Mouse (Mus musculus): ENCODE measurements at regions not wholly inside any gene's neighbourhood (a gene's known extent, or its start where the extent isn't known, plus 50 kb on each side); places are given as distances from the start of the nearest gene placed in this dataset.

- TF ChIP-seq CTCF (IDR thresholded peaks at IDR 0.05; ENCODE audit: low read depth) (no peak), EP300 (IDR thresholded peaks at IDR 0.05; ENCODE audit: low read depth) (no peak)
These were observed 1341.4 kb upstream of the A1bg start for GRCm38 (mm10) chr15:62264183-62264582.
